Mouse (Mus musculus) stomach, embryonic 16.5 days (tissue): ENCODE data around the gene Slc1a5. TPM values are rescaled to one million over a fixed set of nuclear protein-coding genes. Genes with fewer than 3 reads are reported as not detected.

Source experiments
- ATAC-seq: fragments of 200-750 bp; cut with Nextera tagmentation; 2 replicates; pipeline ENCODE4 v1.8.0; 2017; ENCODE audit warnings: moderate number of reproducible peaks, moderate TSS enrichment; ENCODE audit not compliant: insufficient read depth, low FRiP score
- H3K27ac ChIP-seq: fragments of 300-500 bp; sonication (generic); 2 replicates; pipeline ENCODE4 v1.5.1; 2014; ENCODE audit warnings: low read length
- H3K27me3 ChIP-seq: fragments of 300-500 bp; sonication (generic); 2 replicates; pipeline ENCODE4 v1.6.1; 2014; ENCODE audit warnings: low read length, control low read depth, mixed read lengths; ENCODE audit not compliant: control insufficient read depth, insufficient read depth
- H3K36me3 ChIP-seq: fragments of 300-500 bp; sonication (generic); 2 replicates; pipeline ENCODE4 v1.6.1; 2014; ENCODE audit warnings: low read length; ENCODE audit not compliant: control insufficient read depth, insufficient read depth
- H3K4me1 ChIP-seq: fragments of 300-500 bp; sonication (generic); 2 replicates; pipeline ENCODE4 v1.6.1; 2014; ENCODE audit warnings: low read length, control low read depth, mixed read lengths; ENCODE audit not compliant: control insufficient read depth, insufficient read depth
- H3K4me2 ChIP-seq: fragments of 300-500 bp; sonication (generic); 2 replicates; pipeline ENCODE4 v1.6.1; 2014; ENCODE audit warnings: low read depth, low read length, mixed read lengths
- H3K4me3 ChIP-seq: fragments of 300-500 bp; sonication (generic); replicated peaks from 2 replicates; pipeline ENCODE4 v1.5.1; 2014; ENCODE audit warnings: mild to moderate bottlenecking, low read length
- H3K9ac ChIP-seq: fragments of 300-500 bp; sonication (generic); 2 replicates; pipeline ENCODE4 v1.6.1; 2014; ENCODE audit warnings: low read length
- H3K9me3 ChIP-seq: fragments of 300-500 bp; sonication (generic); replicated peaks from 2 replicates; pipeline ENCODE4 v1.6.1; 2016; ENCODE audit warnings: low read length, control low read depth; ENCODE audit not compliant: control insufficient read depth
- WGBS: fragments of 180-500 bp; shearing (Covaris S2); extraction: QIAGEN DNeasy Blood & Tissue Kit; methylation state at CpG from one replicate; pipeline ENCODE4 v1.1.7; 2014; 5-methylcytosine and 5-hydroxymethylcytosine counted together
- polyA plus RNA-seq: library from polyadenylated mRNA; unstranded; fragments of >200 nt; fragmentation: Nextera tagmentation; extraction: Ambion mirVana; gene quantifications from 2 replicates; pipeline ENCODE4 v1.2.1, GENCODE M21; 2015

Gene Slc1a5
- polyA plus RNA-seq, 1 experiment from 2014 or later, result 46.6 TPM

DNA sequence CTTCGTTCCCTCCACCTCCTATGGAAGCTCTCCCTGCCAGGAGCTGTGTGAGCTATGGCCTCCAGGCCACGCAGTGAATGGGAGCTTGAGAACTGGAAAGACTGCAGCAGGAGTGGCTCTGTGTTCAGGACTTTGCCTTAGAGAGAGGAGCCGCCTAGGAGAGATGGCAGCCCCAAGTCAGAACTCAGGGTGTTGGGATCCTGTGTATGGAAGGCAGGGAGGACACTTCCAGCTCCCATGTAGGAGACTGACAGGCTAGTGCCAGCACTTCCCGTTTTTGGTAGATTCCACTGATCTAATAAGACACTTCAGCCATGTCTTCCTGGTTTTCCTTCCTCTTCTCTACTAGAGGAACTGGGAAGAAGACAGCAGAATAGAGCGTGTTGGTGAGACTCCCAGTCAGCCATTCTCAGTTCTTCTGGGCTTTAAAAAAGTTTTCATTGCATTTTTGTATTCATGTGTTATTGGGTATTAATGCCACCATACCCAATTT is 39.2 kb downstream of the Slc1a5 start:
- Histone ChIP-seq H3K27ac (no peak overlapping the region), H3K4me1 (peaks cover 34% of the 10 kb centered on the region), H3K4me3 (no peak overlapping the region), H3K9ac (no peak overlapping the region; the same call in 1 of the 2 replicates), H3K36me3 (0 out of 2 replicates have a peak, but pooled peaks cover 3% of the 10 kb centered on the region), H3K4me2 (no peak overlapping the region), H3K27me3 (no peaks in the 10 kb centered on the region), H3K9me3 (no peaks in the 10 kb centered on the region)
- 72% methylated on average over 5 of the region's 5 CpGs for WGBS
- ATAC-seq, result no peak

- Histone ChIP-seq H3K9ac (no peak overlapping the region), H3K4me3 (no peak overlapping the region), H3K27me3 (no peaks in the 10 kb centered on the region), H3K36me3 (0 out of 2 replicates have a peak, but pooled peaks cover 3% of the 10 kb centered on the region), H3K27ac (peak overlapping the region; percentile 13; the same call in 1 of the 2 replicates), H3K4me2 (no peak overlapping the region), H3K4me1 (peaks cover 31% of the 10 kb centered on the region), H3K9me3 (no peaks in the 10 kb centered on the region)
- 57% methylated on average over 3 of the region's 3 CpGs for WGBS
- ATAC-seq, result no peak
Measured at GRCm38 (mm10) chr7:16821091-16821490, 40.0 kb downstream of the Slc1a5 start.

GRCm38 (mm10) chr7:16821669-16822101 is 40.5 kb downstream of the Slc1a5 start:
- Histone ChIP-seq H3K9me3 (no peaks in the 10 kb centered on the region), H3K36me3 (0 out of 2 replicates have a peak, but pooled peaks cover 3% of the 10 kb centered on the region), H3K27ac (no peak overlapping the region), H3K9ac (no peak overlapping the region), H3K27me3 (no peaks in the 10 kb centered on the region), H3K4me1 (peaks cover 31% of the 10 kb centered on the region), H3K4me2 (no peak overlapping the region), H3K4me3 (no peak overlapping the region)
- no peak for ATAC-seq
- 66% methylated on average over 4 of the region's 4 CpGs for WGBS

- Histone ChIP-seq H3K27ac (no peak overlapping the region), H3K4me2 (no peak overlapping the region), H3K4me1 (peaks cover 14% of the 10 kb centered on the region), H3K27me3 (no peaks in the 10 kb centered on the region), H3K9ac (no peak overlapping the region), H3K4me3 (no peak overlapping the region), H3K36me3 (peaks cover 8% of the 10 kb centered on the region; the same call in 1 of the 2 replicates), H3K9me3 (no peaks in the 10 kb centered on the region)
- no peak for ATAC-seq
- 79% methylated on average over 5 of the region's 5 CpGs for WGBS
Measured at GRCm38 (mm10) chr7:16823734-16824133, 42.6 kb downstream of the Slc1a5 start.

- Histone ChIP-seq H3K4me3 (no peak overlapping the region), H3K36me3 (peaks cover 20% of the 10 kb centered on the region; the same call in 1 of the 2 replicates)
Measured at GRCm38 (mm10) chr7:16825785-16826184, 44.6 kb downstream of the Slc1a5 start.

GRCm38 (mm10) chr7:16826571-16826970 is 45.4 kb downstream of the Slc1a5 start:
- Histone ChIP-seq H3K36me3 (peaks cover 27% of the 10 kb centered on the region), H3K4me3 (no peak overlapping the region), H3K9me3 (no peaks in the 10 kb centered on the region), H3K4me1 (no peaks in the 10 kb centered on the region; the same call in 1 of the 2 replicates), H3K27ac (no peak overlapping the region), H3K4me2 (no peak overlapping the region), H3K27me3 (no peaks in the 10 kb centered on the region), H3K9ac (no peak overlapping the region)
- 79% methylated on average over 5 of the region's 5 CpGs for WGBS
- ATAC-seq, result no peak

More at GRCm38 (mm10) chr7:16825785-16826184, 44.6 kb downstream of the Slc1a5 start:
- no peak overlapping the region for H3K4me2 ChIP-seq
- H3K27me3 ChIP-seq, result no peaks in the 10 kb centered on the region
- H3K9me3 ChIP-seq, result no peaks in the 10 kb centered on the region
- no peak overlapping the region for H3K9ac ChIP-seq
- 82% methylated on average over 10 of the region's 10 CpGs for WGBS
- ATAC-seq, result no peak
- no peaks in the 10 kb centered on the region; the same call in 1 of the 2 replicates for H3K4me1 ChIP-seq
- H3K27ac ChIP-seq, result no peak overlapping the region

DNA sequence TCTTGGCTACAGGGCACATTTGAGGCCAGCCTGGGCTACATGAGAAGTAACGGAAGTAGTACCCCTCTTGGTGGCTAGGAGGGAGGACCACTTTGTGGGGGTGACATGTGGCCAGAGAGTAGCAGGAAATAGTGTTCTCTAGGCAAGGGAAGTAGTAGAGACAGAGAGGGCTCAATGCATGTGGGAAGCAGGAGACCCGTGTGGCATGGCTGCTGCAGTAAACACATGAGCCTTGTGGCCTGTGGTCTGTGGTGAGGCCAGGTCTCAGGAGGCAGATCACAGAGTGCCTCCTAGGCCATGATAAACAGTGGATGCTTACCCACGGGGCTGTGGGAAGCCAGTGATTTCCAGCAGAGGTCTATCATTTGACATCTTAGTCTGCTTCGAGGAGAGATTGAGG is 46.1 kb downstream of the Slc1a5 start:
- Histone ChIP-seq H3K4me3 (no peak overlapping the region), H3K27me3 (no peaks in the 10 kb centered on the region), H3K4me2 (no peak overlapping the region), H3K36me3 (peaks cover 33% of the 10 kb centered on the region), H3K27ac (no peak overlapping the region), H3K9ac (no peak overlapping the region), H3K9me3 (no peaks in the 10 kb centered on the region), H3K4me1 (no peaks in the 10 kb centered on the region; the same call in 1 of the 2 replicates)
- 70% methylated on average over 4 of the region's 4 CpGs for WGBS
- ATAC-seq, result no peak

DNA sequence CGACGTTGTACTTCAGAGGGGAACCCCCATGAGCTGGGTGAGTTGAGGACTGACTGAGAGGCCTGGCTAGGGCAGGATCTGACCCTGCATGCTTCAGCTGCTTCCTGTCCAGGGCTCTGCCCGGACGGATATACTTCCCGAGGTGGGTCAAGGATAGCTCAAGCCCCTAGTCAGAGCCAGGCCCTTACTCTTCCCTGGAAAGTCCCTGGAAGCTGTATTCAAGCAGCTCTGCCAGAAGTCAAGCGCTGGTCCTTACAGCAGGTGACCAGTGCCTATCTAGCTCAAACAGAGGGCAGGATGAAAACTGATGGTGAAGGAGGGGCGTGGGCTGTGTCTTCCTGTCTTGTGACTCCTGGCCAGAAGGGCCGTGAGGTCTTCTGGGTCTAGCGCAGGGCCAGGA is 49.3 kb downstream of the Slc1a5 start:
- Histone ChIP-seq H3K27ac (no peak overlapping the region), H3K9me3 (no peaks in the 10 kb centered on the region), H3K9ac (no peak overlapping the region), H3K4me2 (no peak overlapping the region), H3K4me1 (no peaks in the 10 kb centered on the region; the same call in 1 of the 2 replicates), H3K4me3 (no peak overlapping the region), H3K27me3 (no peaks in the 10 kb centered on the region), H3K36me3 (peaks cover 46% of the 10 kb centered on the region)
- no peak for ATAC-seq
- WGBS, result 81% methylated on average over 9 of the region's 9 CpGs

DNA sequence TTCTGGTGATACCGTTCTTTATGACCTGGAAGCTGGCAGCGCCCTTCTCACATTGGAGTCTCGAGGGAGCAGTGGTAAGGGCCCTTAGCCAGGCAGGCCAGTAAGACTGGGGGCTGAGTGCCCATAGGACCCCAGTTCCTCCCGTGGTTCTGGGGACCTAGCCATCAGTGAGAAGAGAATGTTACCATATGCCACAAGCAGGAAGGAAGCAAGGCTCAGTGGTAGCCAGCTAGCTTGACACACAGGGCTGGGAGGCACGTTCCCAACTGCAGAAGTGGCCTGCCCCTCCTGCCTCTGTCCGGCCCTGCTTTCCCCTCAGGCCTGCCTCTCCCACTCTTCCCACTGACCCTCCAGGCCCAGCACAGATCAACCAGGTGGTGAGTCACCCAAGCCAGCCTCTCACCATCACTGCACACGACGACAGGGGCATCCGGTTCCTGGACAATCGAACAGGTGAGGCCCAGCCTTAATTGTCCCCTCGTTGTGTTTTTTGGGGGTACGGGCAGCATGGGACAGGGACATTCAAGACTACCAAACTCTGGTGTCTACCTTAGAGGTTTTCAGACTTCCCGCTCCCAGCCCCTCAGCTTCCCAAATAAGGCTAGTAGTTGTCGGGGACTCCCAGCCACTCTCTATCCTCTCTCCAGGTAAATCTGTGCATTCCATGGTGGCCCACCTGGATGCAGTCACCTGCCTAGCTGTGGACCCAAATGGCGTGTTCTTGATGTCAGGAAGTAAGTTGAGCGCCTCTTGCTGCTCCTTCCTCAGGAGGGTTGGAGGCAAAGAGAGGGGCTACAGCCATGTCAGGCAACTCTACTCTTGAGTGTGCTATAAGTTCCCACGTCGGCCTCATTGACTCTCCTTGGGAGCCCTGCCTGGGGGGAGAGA is 57.0 kb downstream of the Slc1a5 start:
- Histone ChIP-seq H3K4me2 (no peak overlapping the region), H3K9me3 (no peaks in the 10 kb centered on the region), H3K27ac (no peak overlapping the region), H3K4me3 (no peak overlapping the region), H3K27me3 (no peaks in the 10 kb centered on the region), H3K9ac (no peak overlapping the region), H3K36me3 (peaks cover 30% of the 10 kb centered on the region), H3K4me1 (peaks cover 9% of the 10 kb centered on the region)
- 89% methylated on average over 18 of the region's 18 CpGs for WGBS
- no peak for ATAC-seq
